Mouse (Mus musculus) T-helper 17 cell (primary cell): Measurements from ENCODE around the gene Apol11b.
"Not testable (repeated sequence)": the region's sequence is repeated elsewhere in the genome, so short reads cannot be mapped to it uniquely, and the experiment has no call there.

Experiments
- in situ Hi-C, 2 experiments: fragments of 300-600 bp; cut with MboI, MseI; formaldehyde crosslinking; loops; 1 replicate in 1 of 2; 2 replicates in 1 of 2; pipeline ENCODE4 v1.15.1; 2025; ENCODE audit warnings: high pct_unique_total_duplicates in 2 of 2

Gene Apol11b

DNA sequence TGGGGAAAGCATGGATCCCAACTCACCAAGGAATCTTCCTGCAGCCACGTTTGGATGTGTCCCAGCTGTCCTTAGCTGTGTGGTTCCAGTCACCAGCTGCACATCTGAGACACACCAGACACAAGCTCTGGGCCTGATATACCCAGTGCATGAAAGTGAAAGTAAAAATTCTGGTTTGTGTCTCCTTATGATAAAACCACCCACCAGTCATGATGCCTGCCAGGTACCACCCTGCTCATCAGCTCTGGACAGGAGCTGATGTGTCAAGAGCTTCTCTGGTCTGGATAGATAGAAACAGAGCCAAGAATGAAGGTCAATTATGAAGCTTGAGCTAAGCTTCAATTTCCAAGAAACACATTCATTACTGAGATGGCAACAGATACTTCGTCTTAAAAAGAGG, at the start of gene Apol11b:
TSS of gene Apol11b (minus strand) at position 111 of the 400 bp plus-strand sequence.
- in situ Hi-C loops = loop anchor here in 1 of 2 experiments (25.0 kb wide), 1 partner anchor 1019 kb away; no protein-coding TSS in a partner anchor

GRCm38 (mm10) chr15:77691532-77692311, 48.6 kb upstream of the Apol11b start:
- in situ Hi-C loops = loop anchor here in 1 of 2 experiments (5.0 kb wide), 1 partner anchor 239 kb away; no protein-coding TSS in a partner anchor

DNA sequence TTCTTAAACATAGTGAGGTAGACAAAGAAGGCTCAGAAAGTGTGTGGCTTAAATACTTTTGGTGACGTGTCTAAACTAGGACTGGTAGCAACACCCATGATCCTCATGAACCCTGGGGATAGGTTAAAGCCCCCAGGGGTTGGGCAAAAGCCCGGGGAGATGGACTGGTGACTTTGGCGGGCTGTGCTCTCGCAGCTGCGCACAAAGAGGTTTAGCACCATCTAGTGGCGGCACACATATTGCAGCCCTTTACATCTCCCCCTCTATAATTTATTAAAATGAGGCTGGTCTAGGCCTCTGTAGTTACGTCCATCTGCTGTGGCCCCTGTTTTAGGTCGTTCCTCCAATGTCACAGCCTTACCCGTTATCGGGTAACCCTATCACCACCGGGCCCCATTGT, 40.9 kb upstream of the Apol11b start:
- in situ Hi-C loops = not testable (repeated sequence)

DNA sequence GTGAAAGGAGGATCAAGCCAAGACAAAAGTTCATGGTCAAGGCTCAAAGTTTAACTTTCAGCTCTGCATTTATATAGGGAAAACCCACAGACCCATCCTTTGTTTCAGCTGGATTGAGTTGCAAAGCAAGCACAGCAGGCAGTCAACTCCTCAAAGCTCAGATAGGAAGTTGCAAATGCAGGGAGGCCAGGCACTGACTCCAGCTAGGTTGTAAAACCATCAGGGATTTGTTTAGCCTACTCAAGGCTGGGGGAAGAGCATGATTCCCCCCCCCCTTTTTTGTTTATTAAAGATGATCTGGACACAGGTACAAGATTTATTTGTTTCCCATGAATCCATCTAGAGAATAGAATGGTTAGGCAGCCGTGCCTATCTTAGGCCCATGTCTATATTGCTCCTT, 31.0 kb upstream of the Apol11b start:
- in situ Hi-C loops = not testable (repeated sequence)

DNA sequence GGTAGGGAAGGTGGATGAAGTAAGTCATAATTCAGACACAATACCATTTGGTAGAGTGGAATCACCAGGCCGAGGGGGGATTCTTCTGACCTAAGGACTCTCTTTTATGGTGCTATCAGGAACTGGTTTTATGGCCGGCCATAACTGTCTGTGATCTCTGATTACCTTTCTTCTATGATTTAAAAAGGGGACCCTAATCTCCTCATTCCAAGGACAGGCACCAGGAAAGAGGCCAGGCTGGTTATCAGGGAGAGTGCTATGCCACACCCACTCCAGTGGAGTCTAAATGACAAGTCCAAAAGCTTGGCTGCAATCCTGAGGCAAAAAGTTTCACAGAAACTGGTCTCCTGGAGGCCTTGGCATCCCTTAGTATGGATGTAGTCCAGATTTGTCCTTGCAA, 18.8 kb upstream of the Apol11b start:
- in situ Hi-C loops = loop anchor here (5.0 kb wide), 2 partner anchors 65 to 190 kb away; partner anchors contain the start of genes Apol10b (in 1 of the 2) and Gm36245 (in 1 of the 2)

GRCm38 (mm10) chr15:77659773-77660172, 16.7 kb upstream of the Apol11b start:
- in situ Hi-C loops = loop anchor here (5.0 kb wide), 2 partner anchors 62 to 187 kb away; partner anchors contain the start of genes Apol10b (in 1 of the 2) and Gm36245 (in 1 of the 2)

GRCm38 (mm10) chr15:77651143-77651542, 8.1 kb upstream of the Apol11b start:
- in situ Hi-C loops = loop anchor here (5.0 kb wide), 1 partner anchor 159 kb away; no protein-coding TSS in a partner anchor

- in situ Hi-C loops = loop anchor here in 1 of 2 experiments (25.0 kb wide), 1 partner anchor 1032 kb away; no protein-coding TSS in a partner anchor
Measured at GRCm38 (mm10) chr15:77629822-77630221, 13.3 kb downstream of the Apol11b start.

GRCm38 (mm10) chr15:77628647-77629046, 14.4 kb downstream of the Apol11b start:
- in situ Hi-C loops = loop anchor here in 1 of 2 experiments (25.0 kb wide), 1 partner anchor 1034 kb away; no protein-coding TSS in a partner anchor

- in situ Hi-C loops = loop anchor here in 1 of 2 experiments (25.0 kb wide), 1 partner anchor 1036 kb away; no protein-coding TSS in a partner anchor
Measured at GRCm38 (mm10) chr15:77626471-77626870, 16.6 kb downstream of the Apol11b start.

DNA sequence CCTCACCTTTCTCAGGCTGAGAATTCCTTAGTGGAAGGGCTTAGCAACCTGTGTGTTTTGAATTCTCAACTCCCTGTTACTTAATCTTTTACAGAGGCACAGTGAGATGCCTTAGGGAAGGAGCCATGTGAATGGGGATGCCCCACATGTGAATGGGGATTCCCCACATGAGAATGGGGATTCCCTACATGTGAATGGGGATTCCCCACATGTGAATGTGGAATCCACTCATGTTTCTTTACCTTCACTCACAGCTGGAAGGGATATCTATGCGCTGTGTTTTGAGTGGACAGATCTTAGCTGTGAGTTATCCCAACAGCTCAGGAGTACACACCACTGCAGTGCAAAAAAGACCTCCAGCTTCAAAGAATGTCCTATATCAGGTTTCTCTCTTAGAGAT, 18.4 kb downstream of the Apol11b start:
- in situ Hi-C loops = loop anchor here in 1 of 2 experiments (25.0 kb wide), 1 partner anchor 1038 kb away; no protein-coding TSS in a partner anchor

GRCm38 (mm10) chr15:77606069-77606468, 37.0 kb downstream of the Apol11b start:
- in situ Hi-C loops = no loop called here

DNA sequence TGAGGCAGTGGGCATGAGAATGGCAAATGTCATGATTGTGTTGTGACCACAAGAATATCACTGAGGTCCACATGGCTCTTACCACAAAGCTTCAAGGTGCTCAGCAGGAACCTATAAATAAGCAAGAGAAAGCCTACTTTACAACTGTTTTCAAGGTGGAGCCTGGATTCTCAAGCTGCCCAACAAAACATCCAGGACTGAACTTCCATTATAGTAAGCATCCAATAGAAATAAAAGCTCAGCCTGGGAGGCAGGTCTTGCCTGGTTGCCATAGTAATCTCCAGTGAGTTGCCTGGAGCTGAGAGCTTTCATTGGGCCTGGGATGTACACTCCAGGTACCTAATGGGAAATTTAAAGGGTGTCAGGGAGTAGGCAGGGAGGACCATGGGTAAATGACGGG, 44.1 kb downstream of the Apol11b start, which contains the start of gene Gm36245:
TSS of gene Gm36245 (plus strand) at position 301 of the 400 bp plus-strand sequence.
- in situ Hi-C loops = loop anchor here in 1 of 2 experiments (5.0 kb wide), 1 partner anchor 63 kb away; no protein-coding TSS in a partner anchor

- in situ Hi-C loops = loop anchor here in 1 of 2 experiments (5.0 kb wide), 1 partner anchor 64 kb away; no protein-coding TSS in a partner anchor
Measured at GRCm38 (mm10) chr15:77598429-77598828, 44.7 kb downstream of the Apol11b start.

- in situ Hi-C loops = loop anchor here in 1 of 2 experiments (5.0 kb wide), 1 partner anchor 66 kb away; no protein-coding TSS in a partner anchor
Measured at GRCm38 (mm10) chr15:77595961-77596360, 47.1 kb downstream of the Apol11b start, which contains the start of gene Apol10b. Gene Apol10b, minus strand, starts transcription at chr15:77596125.

GRCm38 (mm10) chr15:77593557-77593956, 49.5 kb downstream of the Apol11b start:
- in situ Hi-C loops = no loop called here

DNA sequence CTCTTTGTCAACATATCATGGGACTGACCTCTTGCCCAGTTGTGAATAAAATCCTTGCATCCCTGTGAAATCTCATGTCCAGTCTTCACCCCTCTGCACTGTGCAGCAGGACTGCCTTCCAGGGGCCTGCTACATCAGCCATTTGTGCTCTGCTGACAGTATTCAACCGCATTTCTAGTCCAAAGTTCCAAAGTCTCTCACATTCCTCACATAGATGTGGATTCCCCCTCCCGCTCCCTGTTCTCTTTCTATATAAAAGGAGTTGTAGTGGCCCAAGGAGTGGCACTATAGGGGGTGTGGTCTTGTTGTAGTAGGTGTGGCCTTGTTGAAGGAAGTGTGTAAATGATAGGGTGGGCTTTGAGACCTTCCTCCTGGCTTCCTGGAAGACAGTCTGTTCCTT, 52.2 kb downstream of the Apol11b start:
- in situ Hi-C loops = no loop called here

- in situ Hi-C loops = no loop called here
Measured at GRCm38 (mm10) chr15:77588981-77589380, 54.1 kb downstream of the Apol11b start.

DNA sequence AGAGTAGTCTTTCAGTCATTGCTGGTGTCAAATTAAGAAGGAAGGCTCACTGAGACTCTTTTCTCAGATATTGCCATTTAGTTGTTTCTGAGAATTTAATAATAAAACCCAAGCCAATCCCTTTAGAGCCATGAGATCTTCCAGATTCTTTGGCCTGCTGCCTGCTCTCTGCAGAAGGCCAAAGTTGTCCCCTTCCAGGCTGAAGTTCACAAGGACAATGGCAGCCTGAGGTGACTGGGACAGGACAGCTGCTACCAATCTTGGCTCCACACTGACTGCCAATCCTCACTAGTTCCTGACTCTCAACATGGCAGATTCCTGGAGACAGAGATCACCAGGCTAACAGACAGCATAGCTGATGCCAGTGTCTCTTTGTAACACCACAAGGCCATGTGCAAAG, 56.1 kb downstream of the Apol11b start:
- in situ Hi-C loops = no loop called here
